Mouse (Mus musculus) lung, postnatal 10 days (tissue): ENCODE data around the gene Fhit.
A peak's percentile ranks its signal among the peaks of the same experiment; 100 is the strongest.
"Not testable (repeated sequence)": the region's sequence is repeated elsewhere in the genome, so short reads cannot be mapped to it uniquely, and the experiment has no call there.

Experiments
- DNase-seq: peaks from one replicate; pipeline ENCODE4 v3.0.0; 2021

The Fhit gene

GRCm38 (mm10) chr14:11161751-11162231 lies at the start of gene Fhit:
TSS of gene Fhit (minus strand) at chr14:11162035.
- peak; percentile 95 for DNase-seq

DNA sequence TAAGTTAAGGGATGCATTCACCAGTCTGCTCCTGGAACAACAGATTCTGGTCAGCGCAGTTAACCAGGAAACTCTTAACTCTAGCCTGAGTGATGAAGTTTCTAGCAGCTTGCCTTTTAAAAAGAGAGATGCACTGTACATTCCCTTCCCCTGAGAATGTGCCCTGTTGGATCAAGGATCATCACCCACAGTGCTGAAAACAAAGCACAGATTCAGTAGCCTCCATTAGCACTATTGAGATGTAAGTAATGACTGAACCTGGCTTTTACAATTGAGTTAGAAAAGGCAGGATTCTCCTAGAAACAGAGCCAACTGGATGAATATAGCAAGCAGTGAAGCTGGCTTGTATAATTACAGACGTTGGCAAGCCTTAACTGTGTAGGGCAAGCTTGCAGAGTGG lies 45.0 kb upstream of the Fhit start:
- no peak for DNase-seq

DNA sequence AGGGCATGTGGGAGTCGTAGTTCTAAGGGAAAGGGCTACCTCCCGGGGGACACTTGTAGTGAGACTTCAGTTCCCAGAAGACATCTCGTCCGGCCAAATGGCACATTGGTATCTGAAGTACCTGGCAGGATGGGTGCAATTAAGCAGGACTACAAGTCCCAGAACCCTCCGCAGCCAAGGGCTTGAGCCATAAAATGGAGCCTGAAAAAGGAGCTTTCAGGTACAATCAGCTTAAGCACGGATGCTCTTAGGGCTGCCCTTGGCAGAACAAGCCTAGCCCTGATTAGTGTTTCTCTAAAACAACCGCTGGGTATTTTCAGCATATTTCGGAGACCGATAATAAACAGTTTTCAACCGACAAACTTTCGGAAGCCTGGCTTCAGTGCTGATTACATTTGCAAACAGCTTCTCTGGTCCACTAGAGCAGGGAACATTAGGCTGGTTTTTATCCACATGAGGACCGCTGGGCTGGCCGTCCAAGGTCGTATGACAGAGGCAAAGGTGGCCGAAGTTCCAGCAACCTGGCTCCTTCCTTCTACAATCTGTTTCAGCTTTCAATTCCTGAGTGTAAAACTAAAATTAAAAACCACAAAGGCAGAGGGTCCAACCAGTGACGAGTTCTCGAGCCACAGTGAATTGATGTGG lies 907 bp downstream of the Fhit start:
- peak; percentile 82 for DNase-seq

GRCm38 (mm10) chr14:11159641-11160040 lies 2.2 kb downstream of the Fhit start:
- no peak for DNase-seq

- no peak for DNase-seq
Measured at GRCm38 (mm10) chr14:11159021-11159420, 2.8 kb downstream of the Fhit start.

DNA sequence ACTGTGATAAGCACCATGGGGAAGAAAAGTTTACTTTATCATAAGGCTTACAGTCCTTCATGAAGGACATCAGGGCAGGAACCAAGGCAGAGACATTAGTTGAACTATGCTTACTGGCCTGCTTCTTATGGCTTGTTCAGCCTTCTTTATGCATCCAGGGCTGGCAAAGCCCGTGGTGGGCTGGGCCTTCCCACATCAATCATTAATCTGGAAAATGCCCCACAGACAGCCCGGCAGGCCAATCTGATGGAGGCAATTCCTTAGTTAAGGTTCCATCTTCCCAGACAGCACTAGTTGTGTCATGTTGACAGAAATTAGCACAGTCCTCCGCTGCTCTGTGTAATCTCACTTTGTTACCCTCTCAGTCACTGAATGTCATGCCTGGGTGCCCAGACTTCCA lies 4.1 kb downstream of the Fhit start:
- DNase-seq = no peak

GRCm38 (mm10) chr14:11151634-11152321 lies 10.1 kb downstream of the Fhit start:
- DNase-seq = peak; percentile 48

- no peak for DNase-seq
Measured at GRCm38 (mm10) chr14:11133787-11134735, 27.8 kb downstream of the Fhit start.

- DNase-seq = no peak
Measured at GRCm38 (mm10) chr14:11132637-11133474, 29.0 kb downstream of the Fhit start.

- no peak for DNase-seq
Measured at GRCm38 (mm10) chr14:11125096-11125495, 36.7 kb downstream of the Fhit start.

DNA sequence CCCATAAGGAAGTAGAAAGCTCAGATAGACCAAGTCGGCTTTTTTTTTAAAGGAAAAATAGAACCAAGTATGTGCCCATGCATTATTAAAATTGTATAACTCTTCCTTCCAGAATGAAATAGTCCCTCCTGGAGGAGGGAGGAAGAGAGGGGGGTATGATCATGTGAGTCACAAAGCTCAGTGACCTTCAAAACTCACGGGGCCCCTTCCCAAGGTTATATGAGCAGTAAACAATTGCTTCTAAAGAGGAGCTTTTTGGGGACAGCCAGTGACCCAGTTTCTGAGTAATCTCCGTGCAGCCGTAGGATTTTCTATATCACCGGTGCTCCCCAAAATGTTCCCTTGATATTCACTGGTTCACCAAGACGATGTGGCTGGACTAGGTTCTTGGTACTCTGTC lies 42.8 kb downstream of the Fhit start:
- DNase-seq = no peak

GRCm38 (mm10) chr14:11085596-11085995 lies 76.2 kb downstream of the Fhit start:
- no peak for DNase-seq

GRCm38 (mm10) chr14:11083946-11084345 lies 77.9 kb downstream of the Fhit start:
- no peak for DNase-seq

GRCm38 (mm10) chr14:11083462-11083861 lies 78.4 kb downstream of the Fhit start:
- DNase-seq = no peak

- DNase-seq = no peak
Measured at GRCm38 (mm10) chr14:11063594-11063993, 98.2 kb downstream of the Fhit start.

- no peak for DNase-seq
Measured at GRCm38 (mm10) chr14:11060221-11060620, 101.6 kb downstream of the Fhit start.

GRCm38 (mm10) chr14:11039503-11040300 lies 122.1 kb downstream of the Fhit start:
- not testable (repeated sequence) for DNase-seq

DNA sequence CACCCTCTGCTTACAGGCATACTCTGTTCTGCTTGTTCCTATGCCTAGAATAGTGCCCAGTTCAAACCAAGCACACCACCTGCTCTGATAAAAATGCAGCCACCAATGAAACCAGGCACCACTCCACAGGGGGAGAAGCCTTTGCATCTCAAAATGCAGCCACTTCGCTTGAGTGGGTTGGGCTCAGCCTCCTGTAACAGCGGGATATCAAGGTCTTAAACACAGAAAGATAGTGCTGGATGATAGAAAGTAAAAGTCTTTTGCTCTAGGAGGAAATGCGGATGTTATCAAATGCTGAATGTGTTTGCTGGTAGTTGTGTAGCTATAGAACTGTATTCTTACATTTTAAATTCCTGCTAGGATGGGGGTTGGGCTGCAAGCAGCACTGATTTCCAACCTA lies 140.4 kb downstream of the Fhit start:
- DNase-seq = no peak

DNA sequence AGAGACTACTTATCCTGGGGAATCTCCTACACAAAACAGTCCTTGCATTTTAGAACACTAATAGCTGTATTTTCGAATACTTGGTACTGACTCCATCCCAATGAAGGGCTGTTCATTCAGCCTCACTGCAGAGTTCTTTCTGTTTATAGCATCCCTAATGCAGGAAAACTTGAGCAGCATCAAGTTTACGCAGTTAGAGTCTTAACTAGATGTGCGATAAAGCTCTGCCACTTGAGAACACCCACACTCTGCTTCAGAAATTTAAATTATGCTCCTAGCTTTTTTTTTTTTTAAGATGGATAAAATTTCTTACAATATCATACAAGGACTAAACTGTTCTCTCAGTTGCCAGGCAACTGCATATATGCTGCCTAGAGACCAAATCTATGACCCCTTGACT lies 183.2 kb downstream of the Fhit start:
- DNase-seq = no peak

DNA sequence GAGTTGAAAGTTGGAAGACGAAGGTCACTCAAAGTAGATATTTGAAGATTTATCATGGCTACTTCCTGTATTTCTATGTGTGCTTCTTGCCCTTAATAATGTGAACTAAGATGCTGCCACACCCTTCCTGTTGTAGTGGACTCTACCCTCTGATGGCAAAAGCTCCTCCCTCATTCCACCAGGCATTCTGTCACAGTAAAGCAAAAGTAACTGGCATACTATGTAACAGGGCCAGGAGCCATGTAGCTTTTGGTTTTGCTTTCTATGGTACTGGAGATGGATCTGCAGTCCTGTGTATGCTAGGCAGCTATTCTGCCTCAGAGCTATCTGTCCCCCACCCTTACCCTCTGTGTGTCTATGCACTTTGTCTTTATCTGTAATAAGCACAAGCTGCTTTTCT lies 220.2 kb downstream of the Fhit start:
- DNase-seq = no peak

- no peak for DNase-seq
Measured at GRCm38 (mm10) chr14:10933667-10934066, 228.2 kb downstream of the Fhit start.
